Mouse (Mus musculus) heart, embryonic 15.5 days (tissue): ENCODE data around the gene Gm7942. TPM values are rescaled to one million over a fixed set of nuclear protein-coding genes. Genes with fewer than 3 reads are reported as not detected.
"Not testable (repeated sequence)": the region's sequence is repeated elsewhere in the genome, so short reads cannot be mapped to it uniquely, and the experiment has no call there.

Source experiments
- ATAC-seq: fragments of 200-750 bp; cut with Nextera tagmentation; replicated peaks from 2 replicates; pipeline ENCODE4 v1.8.0; 2017; ENCODE audit warnings: low read depth, moderate TSS enrichment; ENCODE audit not compliant: insufficient number of reproducible peaks, insufficient read depth, low FRiP score
- H3K27ac ChIP-seq: fragments of 300-500 bp; sonication (generic); 2 replicates; pipeline ENCODE4 v1.5.1; 2015; ENCODE audit warnings: mild to moderate bottlenecking, inconsistent platforms
- H3K27me3 ChIP-seq: fragments of 300-500 bp; sonication (generic); 2 replicates; pipeline ENCODE4 v1.6.1; 2015; ENCODE audit warnings: inconsistent platforms
- H3K36me3 ChIP-seq: fragments of 300-500 bp; sonication (generic); 2 replicates; pipeline ENCODE4 v1.6.1; 2015; ENCODE audit warnings: mild to moderate bottlenecking, inconsistent platforms
- H3K4me1 ChIP-seq: fragments of 300-500 bp; sonication (generic); replicated peaks from 2 replicates; pipeline ENCODE4 v1.6.1; 2015; ENCODE audit warnings: inconsistent platforms
- H3K4me2 ChIP-seq: fragments of 300-500 bp; sonication (generic); 2 replicates; pipeline ENCODE4 v1.6.1; 2015; ENCODE audit warnings: inconsistent platforms, mild to moderate bottlenecking, moderate library complexity
- H3K4me3 ChIP-seq: fragments of 300-500 bp; sonication (generic); 2 replicates; pipeline ENCODE4 v1.5.1; 2015; ENCODE audit warnings: mild to moderate bottlenecking, inconsistent platforms
- H3K9ac ChIP-seq: fragments of 300-500 bp; sonication (generic); 2 replicates; pipeline ENCODE4 v1.6.1; 2015; ENCODE audit warnings: mild to moderate bottlenecking, inconsistent platforms
- H3K9me3 ChIP-seq: fragments of 300-500 bp; sonication (generic); replicated peaks from 2 replicates; pipeline ENCODE4 v1.6.1; 2016; ENCODE audit warnings: inconsistent platforms
- WGBS: fragments of 180-500 bp; shearing (Covaris S2); methylation state at CpG from one replicate; pipeline ENCODE4 v1.1.7; 2015; ENCODE audit warnings: mixed read lengths; 5-methylcytosine and 5-hydroxymethylcytosine counted together
- polyA plus RNA-seq: library from polyadenylated mRNA; unstranded; fragments of >200 nt; fragmentation: Nextera tagmentation; extraction: Ambion mirVana; gene quantifications from 2 replicates; pipeline ENCODE4 v1.2.1, GENCODE M21; 2015

Gm7942 gene
- polyA plus RNA-seq = not detected in 2 replicates

DNA sequence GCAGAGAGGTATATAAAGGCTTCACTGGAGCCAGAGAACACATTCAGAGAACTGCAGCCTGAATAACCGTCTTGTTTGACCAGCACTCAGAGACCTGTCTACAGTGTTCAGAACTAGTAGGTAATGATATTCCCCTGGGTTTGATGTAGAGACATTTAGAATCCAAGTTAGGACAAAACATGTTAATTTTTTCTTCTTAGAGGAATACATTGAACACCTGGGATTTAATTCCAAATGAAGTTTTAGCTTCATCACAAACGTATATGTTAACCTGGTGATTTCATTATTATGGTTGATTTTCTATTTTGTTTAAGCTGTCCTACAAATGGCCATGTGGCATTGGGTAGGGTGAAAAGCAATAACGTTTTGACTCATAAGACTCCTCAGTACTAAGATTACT is at the start of gene Gm7942:
Gene Gm7942, plus strand, starts transcription at position 301 of the 400 bp plus-strand sequence.
- H3K4me3 ChIP-seq, H3K27ac ChIP-seq, H3K36me3 ChIP-seq, H3K9ac ChIP-seq, ATAC-seq, H3K4me2 ChIP-seq, H3K4me1 ChIP-seq, H3K9me3 ChIP-seq, H3K27me3 ChIP-seq: not testable (repeated sequence)
- no CpG with 5 or more reads among the region's 3 CpGs for WGBS

Other genes with a start within 250 kb of the Gm7942 start
- not detected in 2 replicates for gene Gm3183, start 241.5 kb upstream of the Gm7942 start, polyA plus RNA-seq
- not detected in 2 replicates for gene Gm6367, start 118.3 kb upstream of the Gm7942 start, polyA plus RNA-seq
- not detected in 2 replicates for gene Gm16513, start 75.7 kb downstream of the Gm7942 start, polyA plus RNA-seq
- not detected in 2 replicates for gene Gm10424, start 165.8 kb downstream of the Gm7942 start, polyA plus RNA-seq
- not detected in 2 replicates for gene Gm3259, start 199.0 kb downstream of the Gm7942 start, polyA plus RNA-seq